Mouse (Mus musculus) left cerebral cortex, postnatal 10 days (tissue): Measurements from ENCODE around the gene Ube2k. TPM values are rescaled to one million over a fixed set of nuclear protein-coding genes. Genes with fewer than 3 reads are reported as not detected.
A peak's percentile ranks its signal among the peaks of the same experiment; 100 is the strongest.

Experiments
- DNase-seq, 2 experiments: peaks; one replicate each; pipeline ENCODE4 v3.0.0; 2021 to 2022; ENCODE audit warnings: low spot score in 2 of 2, mixed read lengths in 1 of 2; ENCODE audit errors: extremely low spot score in 1 of 2
- intact Hi-C: fragments of 180-260 bp; cut with DNase I; formaldehyde crosslinking; loops from one replicate; pipeline ENCODE4 v1.15.1; 2025
- total RNA-seq, 2 experiments: library from RNA; stranded (reverse); gene quantifications; 2 replicates each; pipeline ENCODE4 v1.2.3; 2021

The Ube2k gene
- 100 to 1,000 TPM; 134 to 138 TPM for total RNA-seq

GRCm38 (mm10) chr5:65536751-65537419 is at the start of gene Ube2k, which contains the start of gene Smim14:
Gene Ube2k, plus strand, starts transcription at chr5:65537233.
Gene Smim14, minus strand, starts transcription at chr5:65537184.
- peak; percentile 91 to 96 for DNase-seq
- intact Hi-C loops: loop anchor here (5.0 kb wide), 1 partner anchor 45 kb away; the partner anchor contains the start of gene Gm43552

GRCm38 (mm10) chr5:65487381-65487780 is 49.7 kb upstream of the Ube2k start:
- intact Hi-C loops: no loop called here

GRCm38 (mm10) chr5:65488725-65489124 is 48.3 kb upstream of the Ube2k start:
- DNase-seq: peak in 1 of 2 experiments; percentile 38
- intact Hi-C loops: no loop called here

More at GRCm38 (mm10) chr5:65487381-65487780, 49.7 kb upstream of the Ube2k start:
- DNase-seq: no peak

GRCm38 (mm10) chr5:65489830-65490229 is 47.2 kb upstream of the Ube2k start:
- DNase-seq: no peak
- intact Hi-C loops: loop anchor here (5.0 kb wide), 2 partner anchors 47 to 53 kb away; partner anchors contain the start of genes Smim14, Ube2k and Ugdh

GRCm38 (mm10) chr5:65491767-65492715 is 45.0 kb upstream of the Ube2k start:
- intact Hi-C loops: loop anchor here (5.0 kb wide), 2 partner anchors 45 to 55 kb away; partner anchors contain the start of genes Smim14, Ube2k and Ugdh
- DNase-seq: peak; percentile 46 to 81

GRCm38 (mm10) chr5:65492716-65493531 is 44.1 kb upstream of the Ube2k start, which contains the start of gene Gm43552:
Gene Gm43552, minus strand, starts transcription at chr5:65492833.
- DNase-seq: peak; percentile 93 to 97
- intact Hi-C loops: loop anchor here (5.0 kb wide), 2 partner anchors 44 to 56 kb away; partner anchors contain the start of genes Smim14, Ube2k and Ugdh

GRCm38 (mm10) chr5:65500231-65500630 is 36.8 kb upstream of the Ube2k start:
- intact Hi-C loops: no loop called here
- DNase-seq: no peak

GRCm38 (mm10) chr5:65501407-65501806 is 35.6 kb upstream of the Ube2k start:
- intact Hi-C loops: no loop called here
- DNase-seq: no peak

GRCm38 (mm10) chr5:65505786-65506185 is 31.2 kb upstream of the Ube2k start:
- DNase-seq: peak in 1 of 2 experiments; percentile 27
- intact Hi-C loops: no loop called here

- DNase-seq: no peak
- intact Hi-C loops: no loop called here
Measured at GRCm38 (mm10) chr5:65508395-65508794, 28.6 kb upstream of the Ube2k start.

- intact Hi-C loops: no loop called here
Measured at GRCm38 (mm10) chr5:65513506-65513905, 23.5 kb upstream of the Ube2k start.

GRCm38 (mm10) chr5:65514635-65515278 is 22.3 kb upstream of the Ube2k start:
- intact Hi-C loops: no loop called here
- DNase-seq: no peak

More at GRCm38 (mm10) chr5:65513506-65513905, 23.5 kb upstream of the Ube2k start:
- no peak for DNase-seq

GRCm38 (mm10) chr5:65521803-65522202 is 15.2 kb upstream of the Ube2k start:
- DNase-seq: no peak
- intact Hi-C loops: no loop called here

- intact Hi-C loops: no loop called here
- DNase-seq: no peak
Measured at GRCm38 (mm10) chr5:65524831-65525230, 12.2 kb upstream of the Ube2k start.

GRCm38 (mm10) chr5:65525674-65526443 is 11.2 kb upstream of the Ube2k start:
- intact Hi-C loops: no loop called here

GRCm38 (mm10) chr5:65531283-65531682 is 5.8 kb upstream of the Ube2k start:
- intact Hi-C loops: no loop called here
- DNase-seq: no peak

More at GRCm38 (mm10) chr5:65525674-65526443, 11.2 kb upstream of the Ube2k start:
- DNase-seq: no peak

- intact Hi-C loops: loop anchor here (2.0 kb wide), 1 partner anchor 162 kb away; no protein-coding TSS in a partner anchor
- DNase-seq: no peak
Measured at GRCm38 (mm10) chr5:65534496-65534895, 2.5 kb upstream of the Ube2k start.
